Mouse (Mus musculus) cerebellum, postnatal 10 days (tissue): ENCODE measurements at regions not wholly inside any gene's neighbourhood (a gene's known extent, or its start where the extent isn't known, plus 50 kb on each side); places are given as distances from the start of the nearest gene placed in this dataset.

Experiments used
- DNase-seq, 2 experiments: peaks; one replicate each; pipeline ENCODE4 v3.0.0; 2021; ENCODE audit warnings: mixed read lengths in 2 of 2

DNA sequence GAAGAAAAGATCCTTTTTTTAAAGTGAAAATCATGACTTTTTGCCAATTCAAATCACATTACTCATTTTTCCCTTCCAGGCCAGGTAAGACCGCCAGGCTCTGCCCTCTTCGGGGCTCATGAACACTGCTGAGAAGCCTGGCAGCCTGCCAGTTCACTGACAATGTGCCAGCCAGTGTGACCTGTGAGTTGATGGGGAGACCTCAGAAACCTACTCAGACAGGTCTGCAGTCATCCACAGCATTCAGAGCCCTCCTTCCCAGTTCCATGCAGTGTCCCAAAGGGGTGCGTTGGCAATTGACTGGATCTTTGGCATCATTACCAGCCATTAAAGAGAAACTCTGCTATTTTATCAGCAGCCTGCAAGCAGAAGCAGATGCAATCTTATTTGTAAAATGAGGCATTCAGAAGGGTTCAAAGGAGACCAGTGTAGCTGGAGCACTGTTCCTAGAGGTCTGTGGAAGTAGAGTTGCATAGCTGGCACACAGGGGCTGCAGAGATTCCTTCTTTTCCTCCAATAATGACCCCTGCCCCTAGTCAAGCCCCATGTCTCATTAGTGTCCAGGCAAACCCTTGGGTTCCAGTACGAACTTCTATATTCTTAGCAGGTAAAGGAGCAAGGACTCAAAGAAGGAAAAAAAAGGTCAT is 384.4 kb downstream of the Rapgef2 start:
- DNase-seq: peak; percentile 84 to 90

DNA sequence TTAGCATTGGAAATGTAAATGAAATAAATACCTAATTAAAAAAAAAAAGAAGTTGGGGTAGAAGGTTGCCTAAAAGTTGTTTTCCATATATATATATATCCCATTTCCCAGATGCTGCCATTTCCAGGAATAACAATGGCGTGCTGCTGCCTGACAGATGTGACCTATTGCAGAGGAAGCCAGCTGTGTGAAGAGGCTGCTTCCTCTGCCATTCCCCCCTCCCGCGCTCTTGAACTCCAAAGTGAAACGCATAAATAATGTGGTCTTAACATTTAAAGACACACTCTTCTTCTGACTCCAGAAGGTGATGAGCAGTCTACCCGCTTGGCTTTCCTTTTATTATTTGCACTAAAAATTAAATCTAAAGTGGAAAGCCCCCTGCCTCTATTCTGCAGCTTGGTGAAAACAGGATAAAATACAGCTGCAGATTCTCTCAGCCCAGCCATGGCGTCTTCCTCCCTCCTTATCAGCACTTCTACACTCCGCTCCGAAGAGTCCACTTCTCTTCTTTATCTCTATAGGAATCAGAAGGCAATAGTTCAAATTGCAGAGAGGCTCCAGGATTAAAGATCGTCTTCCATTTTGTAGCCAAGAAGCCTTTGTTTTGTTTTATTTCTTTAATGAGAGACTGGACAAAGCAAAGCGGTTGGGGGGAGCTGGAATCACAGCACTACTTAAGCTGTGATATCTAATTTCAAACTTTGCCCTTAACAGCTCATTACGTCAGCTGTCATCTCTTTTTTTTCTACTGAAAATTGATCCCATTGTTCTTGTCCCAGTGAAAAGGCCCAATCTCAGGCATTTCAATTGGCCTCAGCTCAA is 385.1 kb downstream of the Rapgef2 start:
- no peak for DNase-seq

DNA sequence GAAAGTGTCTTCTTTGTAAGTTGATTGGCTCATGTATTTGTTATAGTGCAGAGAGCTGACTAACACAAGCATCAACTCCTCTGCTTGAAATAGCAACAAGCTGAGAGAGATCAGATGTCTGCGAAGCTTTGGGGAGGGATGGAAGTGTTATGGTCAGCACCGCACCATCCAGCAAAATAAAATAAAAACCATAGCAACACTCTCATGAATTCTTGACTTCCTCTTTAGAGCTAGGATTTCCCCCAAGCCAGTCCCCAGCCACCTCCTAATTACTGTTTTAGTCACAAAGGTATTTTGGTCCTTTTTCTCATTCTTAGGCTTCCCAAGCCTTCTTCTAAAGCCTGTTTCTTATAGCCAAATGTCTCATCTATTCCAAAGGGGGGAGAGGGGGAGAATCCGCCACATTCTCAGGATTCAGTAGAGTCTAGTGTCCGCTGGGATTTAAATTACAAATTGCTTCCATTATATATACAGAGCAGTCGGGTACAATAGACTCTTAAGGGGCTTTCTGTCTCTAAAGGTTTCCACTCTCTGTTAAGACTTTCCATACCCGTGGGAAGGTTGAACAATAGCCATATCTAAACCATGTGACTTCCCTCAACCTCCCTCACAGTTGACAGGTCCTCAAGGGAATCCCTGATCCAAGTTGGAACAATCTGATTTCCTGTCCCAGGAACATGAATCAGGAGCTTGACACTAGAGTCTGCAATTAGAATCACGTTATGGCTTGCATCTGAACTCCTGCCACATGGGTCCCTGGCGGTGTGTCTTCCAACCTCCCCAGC is 386.7 kb downstream of the Rapgef2 start:
- no peak for DNase-seq

DNA sequence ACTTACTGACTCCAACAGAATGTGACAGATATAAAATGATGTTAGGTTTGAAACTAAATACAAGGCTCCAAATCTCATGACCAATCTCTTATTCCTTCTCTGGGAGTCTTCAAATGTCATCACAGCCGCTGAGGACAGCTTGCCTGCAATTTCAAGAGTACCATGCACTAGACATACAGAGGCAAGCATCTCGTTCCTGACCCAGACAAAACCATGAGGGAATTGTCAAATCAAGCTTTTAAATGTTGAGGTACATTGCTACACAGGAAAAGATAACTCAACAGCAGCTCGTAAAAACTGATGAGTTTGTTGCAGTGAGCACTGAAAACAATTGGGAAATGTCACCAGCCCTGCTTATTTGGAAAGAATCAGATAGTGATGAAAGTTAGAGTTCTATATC is 397.0 kb downstream of the Rapgef2 start:
- no peak for DNase-seq

- no peak for DNase-seq
Measured at GRCm38 (mm10) chr3:78884715-78885114, 401.6 kb downstream of the Rapgef2 start.

DNA sequence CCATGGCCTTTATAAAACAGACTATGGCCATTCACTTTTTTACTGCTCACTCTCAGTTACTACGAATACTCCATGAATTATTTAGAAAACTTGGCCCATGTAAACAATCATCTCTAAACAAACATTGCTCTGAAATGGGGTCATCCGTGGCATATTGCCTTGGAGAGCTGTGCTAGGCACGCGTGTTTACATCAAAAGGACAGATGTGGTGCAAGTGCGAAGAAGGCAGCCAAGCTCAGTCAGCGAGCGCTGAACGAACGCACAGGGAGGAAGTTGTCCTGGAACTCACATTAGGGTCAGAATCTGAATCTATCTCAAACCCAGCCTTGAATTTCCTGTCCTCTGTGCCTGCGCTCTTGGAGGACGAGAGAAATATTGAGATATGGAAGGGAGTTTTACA is 402.3 kb downstream of the Rapgef2 start:
- DNase-seq: no peak

DNA sequence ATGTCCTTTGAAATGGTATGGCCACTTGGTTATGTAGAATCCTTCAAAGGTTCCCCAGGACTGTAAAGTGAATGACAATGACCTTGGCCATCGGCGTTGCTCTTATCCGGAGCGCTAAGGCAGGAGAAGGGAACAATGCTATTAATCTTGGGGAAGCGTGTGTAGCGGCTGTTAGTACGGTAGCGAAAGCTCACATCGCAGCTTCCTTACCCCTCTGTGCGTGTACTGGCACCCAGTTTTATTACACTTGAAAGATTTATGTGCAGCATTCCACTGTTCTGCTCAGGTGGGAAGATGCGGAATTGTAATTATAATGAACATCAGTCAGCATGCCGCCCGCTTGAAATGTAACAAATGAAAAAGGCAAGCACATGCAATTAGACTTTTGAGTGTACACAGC is 406.2 kb downstream of the Rapgef2 start:
- no peak for DNase-seq

DNA sequence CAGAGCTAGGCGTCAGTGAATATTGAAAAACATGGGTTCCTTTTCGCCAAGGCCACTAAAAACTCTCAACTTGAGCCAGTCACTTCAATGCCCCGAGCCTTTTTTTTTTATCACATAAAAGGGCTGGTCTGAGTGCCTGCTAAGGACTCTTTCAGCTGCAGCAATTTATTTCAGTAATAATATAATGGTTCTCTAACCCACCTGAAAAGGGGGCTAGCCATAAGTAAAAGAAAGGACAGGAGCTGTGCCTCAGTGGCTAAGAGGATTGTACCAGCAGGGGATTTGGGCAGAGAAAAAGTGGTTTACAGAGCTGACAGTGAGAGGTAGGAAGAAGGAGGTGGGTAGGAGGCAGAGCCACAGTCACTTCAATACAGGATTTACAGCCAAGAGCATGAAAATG is 409.0 kb downstream of the Rapgef2 start:
- DNase-seq: no peak

GRCm38 (mm10) chr3:78866896-78867295 is 419.4 kb downstream of the Rapgef2 start:
- no peak for DNase-seq

GRCm38 (mm10) chr3:78866083-78866726 is 420.1 kb downstream of the Rapgef2 start:
- no peak for DNase-seq

DNA sequence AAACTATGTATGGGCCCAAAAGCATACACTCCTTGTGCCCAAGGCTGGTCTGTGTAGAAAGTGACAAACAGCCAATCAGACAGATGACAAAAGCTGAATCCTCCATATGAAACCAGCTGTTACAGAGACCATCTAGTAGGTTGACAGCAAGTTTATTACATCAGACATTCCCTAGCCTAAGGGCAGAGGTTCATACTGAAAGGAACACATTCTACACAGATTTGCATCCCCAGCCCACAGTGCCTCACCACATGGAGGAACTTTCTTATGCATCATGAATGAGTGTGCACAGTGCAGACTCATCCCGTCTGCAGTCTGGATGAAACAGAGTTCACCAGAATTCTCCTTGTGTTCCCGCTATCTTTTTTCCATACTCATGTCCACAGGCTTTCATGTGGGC is 423.3 kb downstream of the Rapgef2 start:
- no peak for DNase-seq

DNA sequence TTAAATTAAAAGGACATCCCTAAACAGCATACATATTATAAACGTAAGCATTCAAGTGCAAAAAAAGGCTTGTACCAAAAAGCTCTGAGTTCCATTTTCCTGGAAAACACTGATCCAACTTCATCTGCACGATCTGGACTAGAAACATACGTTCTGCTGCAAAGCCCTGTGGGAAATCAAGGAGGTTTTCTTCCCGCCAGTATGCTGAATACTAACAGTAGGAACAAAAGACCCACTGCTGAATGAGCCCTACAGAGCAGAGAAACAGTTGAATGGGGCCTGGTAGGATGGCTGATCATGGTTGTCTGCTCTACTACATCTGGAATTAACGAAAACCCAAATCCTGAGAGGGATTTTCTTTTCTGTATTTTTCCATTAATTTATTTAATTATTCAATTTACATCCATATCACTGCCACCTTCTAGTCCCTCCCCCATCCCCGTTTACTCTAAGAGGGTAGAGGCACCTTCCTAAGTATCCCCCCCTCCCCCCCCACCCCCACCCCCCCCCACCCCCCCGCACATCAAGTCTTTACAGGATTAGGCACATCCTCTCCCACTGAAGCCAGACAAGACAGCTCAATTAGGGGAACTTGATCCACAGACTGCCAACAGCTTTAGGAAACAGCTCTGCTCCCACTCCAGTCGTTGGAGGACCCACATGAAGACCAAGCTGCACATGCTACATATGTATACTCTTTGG is 439.5 kb downstream of the Rapgef2 start:
- no peak for DNase-seq

DNA sequence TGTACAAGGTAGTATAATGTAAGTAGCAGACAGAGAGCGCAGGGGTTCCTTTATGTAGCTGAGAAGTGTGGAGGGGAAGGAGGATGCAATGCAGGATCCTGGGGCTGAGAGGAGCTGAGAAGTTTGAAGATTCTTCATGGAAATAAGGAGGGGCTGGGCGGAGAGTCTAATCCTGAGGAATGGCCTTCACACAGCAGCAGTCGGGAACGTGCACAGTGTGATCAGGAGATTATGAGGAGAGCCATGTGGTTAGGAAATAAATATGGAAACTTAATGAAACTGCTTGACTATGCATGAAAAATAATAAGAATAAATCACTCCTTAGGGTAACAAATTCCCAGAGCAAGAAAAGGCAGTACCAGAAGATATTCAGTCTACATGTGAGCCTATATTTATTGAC is 445.1 kb downstream of the Rapgef2 start:
- no peak for DNase-seq

- DNase-seq: no peak
Measured at GRCm38 (mm10) chr3:78836824-78837223, 449.5 kb downstream of the Rapgef2 start.

DNA sequence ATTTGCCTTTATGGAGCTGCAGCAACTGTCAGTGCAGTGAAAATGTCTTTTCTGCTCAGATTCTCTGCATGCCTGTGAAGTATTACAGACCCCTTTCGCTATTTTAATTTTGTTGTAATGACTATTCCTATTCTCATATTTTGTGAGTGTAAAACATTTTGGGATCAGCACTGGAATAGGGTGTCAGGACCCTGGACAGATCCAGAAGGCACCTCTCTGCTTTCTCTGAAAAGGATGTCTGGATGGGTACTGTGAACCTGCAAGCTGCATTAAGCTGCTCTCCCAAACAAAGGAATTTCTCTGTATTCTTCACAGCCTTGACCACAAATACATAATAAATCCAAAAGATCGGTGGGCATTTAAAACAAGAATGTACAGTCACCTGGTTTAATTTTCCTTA is 460.8 kb downstream of the Rapgef2 start:
- no peak for DNase-seq

GRCm38 (mm10) chr3:78812425-78812824 is 473.9 kb downstream of the Rapgef2 start:
- no peak for DNase-seq

GRCm38 (mm10) chr3:78810431-78811152 is 475.7 kb downstream of the Rapgef2 start:
- peak; percentile 54 to 72 for DNase-seq

DNA sequence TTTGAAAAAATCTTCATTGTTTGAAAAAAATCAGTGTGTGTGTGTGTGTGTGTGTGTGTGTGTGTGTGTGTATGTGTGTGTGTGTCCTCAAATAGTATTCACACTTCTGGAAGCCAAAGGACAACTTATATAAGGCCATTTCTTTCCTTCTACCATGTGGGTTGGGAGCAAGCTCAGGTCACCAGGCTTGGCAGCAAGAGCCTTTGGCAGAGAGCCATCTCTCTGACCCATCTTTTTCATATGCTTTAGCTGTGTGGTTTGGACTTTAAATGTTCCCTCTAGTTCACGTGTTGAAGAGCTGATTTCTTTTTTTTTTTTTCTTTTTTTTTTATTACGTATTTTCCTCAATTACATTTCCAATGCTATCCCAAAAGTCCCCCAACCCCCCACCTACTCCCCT is 483.1 kb downstream of the Rapgef2 start:
- peak; percentile 64 to 65 for DNase-seq

DNA sequence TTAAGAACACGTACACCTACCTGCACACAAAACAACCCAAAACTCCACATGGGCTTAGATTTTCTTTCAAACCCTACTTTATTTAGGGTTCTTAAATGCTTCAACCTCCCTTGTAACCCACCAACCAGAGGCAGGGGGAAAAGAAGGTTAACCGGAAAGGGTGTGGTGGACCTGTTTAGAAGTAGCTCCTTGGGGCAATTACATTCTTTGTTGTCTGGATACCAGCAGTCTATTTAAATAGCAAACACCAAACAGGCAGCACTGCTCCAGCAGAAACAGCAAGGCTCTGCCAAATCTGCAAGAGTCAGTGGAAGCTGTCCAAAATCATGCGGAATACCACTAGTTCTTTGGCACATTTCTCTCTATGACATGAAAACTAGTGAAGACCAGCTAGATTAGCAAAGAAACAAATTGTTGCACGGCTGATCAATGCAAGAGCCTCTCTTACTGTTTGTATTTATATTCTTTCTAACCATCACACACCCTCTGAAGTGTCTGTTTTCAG is 490.3 kb downstream of the Rapgef2 start:
- peak; percentile 62 to 65 for DNase-seq

- DNase-seq: peak; percentile 32 to 49
Measured at GRCm38 (mm10) chr3:78792440-78793057, 493.8 kb downstream of the Rapgef2 start.

DNA sequence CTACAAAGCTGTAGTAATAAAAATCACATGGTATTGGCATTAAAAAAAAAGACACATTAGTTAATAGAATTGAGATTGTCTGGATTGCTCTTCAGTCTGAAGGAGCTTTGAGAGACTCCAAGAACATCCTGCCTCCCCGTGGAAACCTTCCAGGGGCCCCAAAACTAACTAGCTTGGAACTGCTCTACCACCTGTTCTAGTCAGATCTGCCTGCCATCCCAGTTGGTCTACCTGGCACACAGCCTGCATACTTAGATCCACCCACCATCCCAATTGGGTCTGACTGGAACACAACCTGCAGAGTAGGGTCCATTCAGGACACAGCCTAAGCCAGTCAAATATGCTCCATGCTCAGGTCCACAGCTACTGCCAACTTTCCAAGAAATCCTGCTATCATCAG is 503.6 kb downstream of the Rapgef2 start:
- peak; percentile 43 to 59 for DNase-seq
